Mouse (Mus musculus): ENCODE measurements around the gene Mrtfa. TPM values are rescaled to one million over a fixed set of nuclear protein-coding genes. Genes with fewer than 3 reads are reported as not detected.

Mrtfa gene
- polyA plus RNA-seq, 1 experiment from 2014 or later: 30.6 TPM

- H3K27me3 ChIP-seq: no peaks in the 10 kb centered on the region
- H3K9ac ChIP-seq: no peak overlapping the region
- H3K4me2 ChIP-seq (replicated peaks): no peak overlapping the region
- no peaks in the 10 kb centered on the region for H3K9me3 ChIP-seq (replicated peaks)
- H3K4me1 ChIP-seq: peaks cover 10% of the 10 kb centered on the region
- no peak for ATAC-seq (ENCODE audit: low FRiP score)
- H3K27ac ChIP-seq: no peak overlapping the region
- no peaks in the 10 kb centered on the region for H3K36me3 ChIP-seq
- H3K4me3 ChIP-seq: no peak overlapping the region
- WGBS: 74% methylated on average over 9 of the region's 9 CpGs
Measured at GRCm38 (mm10) chr15:81091718-81092117, 98.8 kb downstream of the Mrtfa start.

- no peak overlapping the region for H3K9ac ChIP-seq
- peaks cover 15% of the 10 kb centered on the region for H3K4me1 ChIP-seq
- H3K27ac ChIP-seq: no peak overlapping the region
- ATAC-seq (ENCODE audit: low FRiP score): no peak
- H3K36me3 ChIP-seq: no peaks in the 10 kb centered on the region
- H3K27me3 ChIP-seq: no peaks in the 10 kb centered on the region
- H3K9me3 ChIP-seq (replicated peaks): no peaks in the 10 kb centered on the region
- no peak overlapping the region for H3K4me2 ChIP-seq (replicated peaks)
- no peak overlapping the region for H3K4me3 ChIP-seq
- WGBS: 62% methylated on average over 7 of the region's 7 CpGs
Measured at GRCm38 (mm10) chr15:81087529-81087928, 103.0 kb downstream of the Mrtfa start.

GRCm38 (mm10) chr15:81086644-81087480 is 103.7 kb downstream of the Mrtfa start:
- no peak overlapping the region for H3K9ac ChIP-seq
- 84% methylated on average over 8 of the region's 8 CpGs for WGBS
- no peak overlapping the region for H3K4me3 ChIP-seq
- no peaks in the 10 kb centered on the region for H3K9me3 ChIP-seq (replicated peaks)
- no peaks in the 10 kb centered on the region for H3K27me3 ChIP-seq
- peaks cover 15% of the 10 kb centered on the region for H3K4me1 ChIP-seq
- H3K27ac ChIP-seq: no peak overlapping the region
- H3K4me2 ChIP-seq (replicated peaks): no peak overlapping the region
- no peaks in the 10 kb centered on the region for H3K36me3 ChIP-seq
- ATAC-seq (ENCODE audit: low FRiP score): no peak

GRCm38 (mm10) chr15:81083826-81084225 is 106.7 kb downstream of the Mrtfa start:
- 87% methylated on average over 9 of the region's 9 CpGs for WGBS
- Histone ChIP-seq H3K36me3 (no peaks in the 10 kb centered on the region), H3K4me1 (peaks cover 15% of the 10 kb centered on the region), H3K9ac (no peak overlapping the region), H3K4me2 (replicated peaks) (no peak overlapping the region), H3K9me3 (replicated peaks) (no peaks in the 10 kb centered on the region), H3K27me3 (no peaks in the 10 kb centered on the region), H3K27ac (no peak overlapping the region), H3K4me3 (no peak overlapping the region)
- no peak for ATAC-seq (ENCODE audit: low FRiP score)

GRCm38 (mm10) chr15:81083281-81083680 is 107.3 kb downstream of the Mrtfa start:
- H3K36me3 ChIP-seq: no peaks in the 10 kb centered on the region
- H3K4me1 ChIP-seq: peaks cover 15% of the 10 kb centered on the region
- no peak overlapping the region for H3K27ac ChIP-seq
- no peaks in the 10 kb centered on the region for H3K27me3 ChIP-seq
- H3K4me2 ChIP-seq (replicated peaks): no peak overlapping the region
- H3K9me3 ChIP-seq (replicated peaks): no peaks in the 10 kb centered on the region
- 70% methylated on average over 4 of the region's 4 CpGs for WGBS
- no peak overlapping the region for H3K4me3 ChIP-seq
- ATAC-seq (ENCODE audit: low FRiP score): no peak
- H3K9ac ChIP-seq: no peak overlapping the region

GRCm38 (mm10) chr15:81081216-81081615 is 109.3 kb downstream of the Mrtfa start:
- Histone ChIP-seq H3K9ac (no peak overlapping the region), H3K4me3 (no peak overlapping the region), H3K27ac (no peak overlapping the region), H3K4me1 (0 out of 2 replicates have a peak, but pooled peaks cover 2% of the 10 kb centered on the region), H3K4me2 (replicated peaks) (no peak overlapping the region), H3K9me3 (replicated peaks) (no peaks in the 10 kb centered on the region; the same call in 1 of the 2 replicates), H3K27me3 (no peaks in the 10 kb centered on the region), H3K36me3 (no peaks in the 10 kb centered on the region)
- 73% methylated on average over 4 of the region's 4 CpGs for WGBS
- ATAC-seq (ENCODE audit: low FRiP score): no peak

- H3K9me3 ChIP-seq (replicated peaks): no peaks in the 10 kb centered on the region; the same call in 1 of the 2 replicates
- no peak overlapping the region for H3K4me2 ChIP-seq (replicated peaks)
- H3K36me3 ChIP-seq: no peaks in the 10 kb centered on the region
- ATAC-seq (ENCODE audit: low FRiP score): no peak
- H3K27ac ChIP-seq: no peak overlapping the region
- WGBS: 98% methylated on average over 9 of the region's 9 CpGs
- H3K9ac ChIP-seq: no peak overlapping the region
- no peaks in the 10 kb centered on the region for H3K27me3 ChIP-seq
- H3K4me1 ChIP-seq: 0 out of 2 replicates have a peak, but pooled peaks cover 2% of the 10 kb centered on the region
- H3K4me3 ChIP-seq: no peak overlapping the region
Measured at GRCm38 (mm10) chr15:81080405-81080804, 110.2 kb downstream of the Mrtfa start.

GRCm38 (mm10) chr15:81079255-81079654 is 111.3 kb downstream of the Mrtfa start:
- H3K9me3 ChIP-seq (replicated peaks): no peaks in the 10 kb centered on the region; the same call in 1 of the 2 replicates
- H3K4me2 ChIP-seq (replicated peaks): no peak overlapping the region
- H3K27me3 ChIP-seq: no peaks in the 10 kb centered on the region
- no peaks in the 10 kb centered on the region for H3K36me3 ChIP-seq
- H3K27ac ChIP-seq: no peak overlapping the region
- no peak overlapping the region for H3K4me3 ChIP-seq
- ATAC-seq (ENCODE audit: low FRiP score): no peak
- 0 out of 2 replicates have a peak, but pooled peaks cover 2% of the 10 kb centered on the region for H3K4me1 ChIP-seq
- 96% methylated on average over 3 of the region's 3 CpGs for WGBS
- H3K9ac ChIP-seq: no peak overlapping the region

GRCm38 (mm10) chr15:81077551-81077950 is 113.0 kb downstream of the Mrtfa start:
- Histone ChIP-seq H3K4me3 (no peak overlapping the region), H3K36me3 (no peaks in the 10 kb centered on the region), H3K4me2 (replicated peaks) (no peak overlapping the region), H3K27ac (no peak overlapping the region), H3K9me3 (replicated peaks) (no peaks in the 10 kb centered on the region; the same call in 1 of the 2 replicates), H3K27me3 (no peaks in the 10 kb centered on the region), H3K4me1 (no peaks in the 10 kb centered on the region), H3K9ac (no peak overlapping the region)
- WGBS: 96% methylated on average over 4 of the region's 4 CpGs
- no peak for ATAC-seq (ENCODE audit: low FRiP score)

GRCm38 (mm10) chr15:81074543-81074942 is 116.0 kb downstream of the Mrtfa start:
- Histone ChIP-seq H3K27ac (no peak overlapping the region), H3K9me3 (replicated peaks) (no peaks in the 10 kb centered on the region; the same call in 1 of the 2 replicates), H3K36me3 (no peaks in the 10 kb centered on the region), H3K4me3 (no peak overlapping the region), H3K9ac (no peak overlapping the region), H3K4me2 (replicated peaks) (no peak overlapping the region), H3K27me3 (no peaks in the 10 kb centered on the region), H3K4me1 (no peaks in the 10 kb centered on the region)
- WGBS: 91% methylated on average over 1 of the region's 1 CpGs
- ATAC-seq (ENCODE audit: low FRiP score): no peak

- no peaks in the 10 kb centered on the region for H3K36me3 ChIP-seq
- 63% methylated on average over 2 of the region's 2 CpGs for WGBS
- H3K9me3 ChIP-seq (replicated peaks): no peaks in the 10 kb centered on the region; the same call in 1 of the 2 replicates
- no peak overlapping the region for H3K9ac ChIP-seq
- no peak overlapping the region for H3K27ac ChIP-seq
- ATAC-seq (ENCODE audit: low FRiP score): no peak
- H3K27me3 ChIP-seq: no peaks in the 10 kb centered on the region
- H3K4me2 ChIP-seq (replicated peaks): no peak overlapping the region
- H3K4me3 ChIP-seq: no peak overlapping the region
- no peaks in the 10 kb centered on the region for H3K4me1 ChIP-seq
Measured at GRCm38 (mm10) chr15:81073751-81074150, 116.8 kb downstream of the Mrtfa start.

- WGBS: 73% methylated on average over 2 of the region's 2 CpGs
- ATAC-seq (ENCODE audit: low FRiP score): no peak
Measured at GRCm38 (mm10) chr15:81072748-81073147, 117.8 kb downstream of the Mrtfa start.

GRCm38 (mm10) chr15:81070470-81070869 is 120.1 kb downstream of the Mrtfa start:
- Histone ChIP-seq H3K9me3 (replicated peaks) (no peaks in the 10 kb centered on the region), H3K27ac (no peak overlapping the region), H3K4me1 (no peaks in the 10 kb centered on the region; the same call in 1 of the 2 replicates), H3K27me3 (no peaks in the 10 kb centered on the region), H3K9ac (no peak overlapping the region), H3K4me3 (no peak overlapping the region), H3K36me3 (no peaks in the 10 kb centered on the region), H3K4me2 (replicated peaks) (no peak overlapping the region)
- 94% methylated on average over 1 of the region's 1 CpGs for WGBS
- ATAC-seq (ENCODE audit: low FRiP score): no peak

More at GRCm38 (mm10) chr15:81072748-81073147, 117.8 kb downstream of the Mrtfa start:
- Histone ChIP-seq H3K9me3 (replicated peaks) (no peaks in the 10 kb centered on the region; the same call in 1 of the 2 replicates), H3K36me3 (no peaks in the 10 kb centered on the region), H3K27me3 (no peaks in the 10 kb centered on the region), H3K4me1 (no peaks in the 10 kb centered on the region), H3K4me3 (no peak overlapping the region), H3K27ac (no peak overlapping the region), H3K9ac (no peak overlapping the region), H3K4me2 (replicated peaks) (no peak overlapping the region)

All from hindbrain, embryonic 12.5 days (tissue).